Mouse (Mus musculus) hindbrain, embryonic 13.5 days (tissue): ENCODE data around the gene Tmem74b. TPM values are rescaled to one million over a fixed set of nuclear protein-coding genes. Genes with fewer than 3 reads are reported as not detected.
A peak's percentile ranks its signal among the peaks of the same experiment; 100 is the strongest.

Experiments
- ATAC-seq: fragments of 200-750 bp; cut with Nextera tagmentation; 2 replicates; pipeline ENCODE4 v1.8.0; 2017; ENCODE audit warnings: moderate TSS enrichment; ENCODE audit not compliant: low FRiP score
- H3K27ac ChIP-seq: fragments of 300-500 bp; sonication (generic); 2 replicates; pipeline ENCODE4 v1.5.1; 2015; ENCODE audit warnings: inconsistent platforms, mild to moderate bottlenecking, moderate library complexity
- H3K27me3 ChIP-seq: fragments of 300-500 bp; sonication (generic); 2 replicates; pipeline ENCODE4 v1.6.1; 2015; ENCODE audit warnings: mild to moderate bottlenecking, inconsistent platforms
- H3K36me3 ChIP-seq: fragments of 300-500 bp; sonication (generic); 2 replicates; pipeline ENCODE4 v1.6.1; 2015; ENCODE audit warnings: mild to moderate bottlenecking, inconsistent platforms
- H3K4me1 ChIP-seq: fragments of 300-500 bp; sonication (generic); replicated peaks from 2 replicates; pipeline ENCODE4 v1.6.1; 2015; ENCODE audit warnings: inconsistent platforms
- H3K4me2 ChIP-seq: fragments of 300-500 bp; sonication (generic); 2 replicates; pipeline ENCODE4 v1.6.1; 2015; ENCODE audit warnings: inconsistent platforms, mild to moderate bottlenecking, moderate library complexity
- H3K4me3 ChIP-seq: fragments of 300-500 bp; sonication (generic); 2 replicates; pipeline ENCODE4 v1.5.1; 2015; ENCODE audit warnings: mild to moderate bottlenecking, inconsistent platforms
- H3K9ac ChIP-seq: fragments of 300-500 bp; sonication (generic); 2 replicates; pipeline ENCODE4 v1.6.1; 2015; ENCODE audit warnings: mild to moderate bottlenecking, inconsistent platforms
- H3K9me3 ChIP-seq: fragments of 300-500 bp; sonication (generic); 2 replicates; pipeline ENCODE4 v1.6.1; 2016; ENCODE audit warnings: inconsistent platforms
- WGBS: fragments of 180-500 bp; shearing (Covaris S2); methylation state at CpG from one replicate; pipeline ENCODE4 v1.1.7; 2015; 5-methylcytosine and 5-hydroxymethylcytosine counted together
- polyA plus RNA-seq: library from polyadenylated mRNA; unstranded; fragments of >200 nt; fragmentation: Nextera tagmentation; extraction: Ambion mirVana; gene quantifications from 2 replicates; pipeline ENCODE4 v1.2.1, GENCODE M21; 2015

The Tmem74b gene
- polyA plus RNA-seq, 1 experiment from 2014 or later, result 22.1 TPM

- Histone ChIP-seq H3K4me1 (peaks cover 28% of the 10 kb centered on the region), H3K9me3 (no peaks in the 10 kb centered on the region), H3K9ac (no peak within 1 kb of the TSS), H3K4me3 (no peak within 1 kb of the TSS), H3K27me3 (peaks cover 15% of the 10 kb centered on the region; the same call in 1 of the 2 replicates), H3K27ac (no peak within 1 kb of the TSS), H3K4me2 (no peak within 1 kb of the TSS), H3K36me3 (no peaks in the 10 kb centered on the region)
- ATAC-seq, result no peak
Observed at GRCm38 (mm10) chr2:151743845-151744244, 42.0 kb downstream of the Tmem74b start, which contains the start of gene Psmf1. Gene Psmf1, minus strand, starts transcription at chr2:151744186.

- WGBS, result 28% methylated on average over 19 of the region's 19 CpGs
- no peaks in the 10 kb centered on the region for H3K9me3 ChIP-seq
- 0 out of 2 replicates have a peak overlapping the region, but pooled peaks have one; percentile 39 for H3K9ac ChIP-seq
- H3K27ac ChIP-seq, result peak overlapping the region; percentile 50
- peak; percentile 89 for ATAC-seq
- H3K27me3 ChIP-seq, result peaks cover 14% of the 10 kb centered on the region; the same call in 1 of the 2 replicates
- no peaks in the 10 kb centered on the region for H3K36me3 ChIP-seq
- H3K4me2 ChIP-seq, result peak overlapping the region; percentile 19
- H3K4me1 ChIP-seq, result peaks cover 6% of the 10 kb centered on the region
- H3K4me3 ChIP-seq, result no peak overlapping the region
Observed at GRCm38 (mm10) chr2:151747847-151748705, 46.3 kb downstream of the Tmem74b start.

GRCm38 (mm10) chr2:151751330-151751729 is 49.5 kb downstream of the Tmem74b start:
- Histone ChIP-seq H3K4me1 (peaks cover 6% of the 10 kb centered on the region), H3K27me3 (peaks cover 4% of the 10 kb centered on the region; the same call in 1 of the 2 replicates), H3K27ac (no peak overlapping the region), H3K9ac (no peak overlapping the region), H3K9me3 (no peaks in the 10 kb centered on the region), H3K36me3 (no peaks in the 10 kb centered on the region), H3K4me3 (no peak overlapping the region), H3K4me2 (no peak overlapping the region)
- WGBS, result 73% methylated on average over 5 of the region's 5 CpGs
- no peak for ATAC-seq

DNA sequence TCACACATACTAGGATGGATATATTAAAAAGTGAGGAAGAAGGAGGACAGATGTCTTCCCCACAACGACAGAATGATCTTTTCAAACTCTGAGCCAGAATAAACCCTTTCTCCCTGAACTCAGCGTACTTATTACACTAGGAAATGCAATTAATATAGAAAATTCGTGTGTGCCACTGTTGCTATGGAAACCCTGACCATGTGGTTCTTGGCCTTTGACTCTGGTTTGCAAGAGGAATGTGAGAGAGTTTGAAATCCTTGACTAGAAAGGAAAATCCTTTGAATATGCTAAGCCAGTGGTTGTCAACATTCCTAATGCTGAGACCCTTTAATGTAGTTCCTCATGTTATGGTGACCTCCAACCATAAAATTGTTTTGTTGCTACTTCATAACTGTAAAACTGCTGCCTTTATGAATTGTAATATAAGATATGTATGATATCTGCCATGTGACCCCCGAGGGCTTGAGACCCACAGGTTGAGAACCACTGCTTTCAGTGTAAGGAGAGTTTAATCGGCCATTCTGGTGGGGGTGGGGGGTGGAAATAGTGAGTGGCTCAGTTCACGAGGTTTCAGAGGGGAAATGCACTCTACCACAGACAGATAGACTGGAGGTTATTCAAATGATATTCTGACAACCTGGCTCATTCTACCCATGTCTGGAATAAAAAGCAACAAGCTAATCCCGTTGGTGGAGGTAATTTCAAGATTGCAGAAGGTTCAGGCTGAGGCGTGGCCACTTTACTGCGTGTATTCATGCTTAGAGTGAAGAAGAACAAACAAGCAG is 54.7 kb downstream of the Tmem74b start:
- Histone ChIP-seq H3K9ac (no peak overlapping the region), H3K4me1 (no peaks in the 10 kb centered on the region), H3K27me3 (no peaks in the 10 kb centered on the region), H3K4me3 (no peak overlapping the region), H3K4me2 (no peak overlapping the region), H3K9me3 (no peaks in the 10 kb centered on the region), H3K36me3 (no peaks in the 10 kb centered on the region), H3K27ac (no peak overlapping the region)
- ATAC-seq, result no peak
- 65% methylated on average over 9 of the region's 9 CpGs for WGBS

- Histone ChIP-seq H3K4me1 (no peaks in the 10 kb centered on the region), H3K9ac (no peak overlapping the region), H3K4me2 (no peak overlapping the region), H3K27me3 (no peaks in the 10 kb centered on the region), H3K4me3 (no peak overlapping the region), H3K27ac (no peak overlapping the region), H3K36me3 (no peaks in the 10 kb centered on the region), H3K9me3 (no peaks in the 10 kb centered on the region)
- WGBS, result 72% methylated on average over 5 of the region's 5 CpGs
- no peak for ATAC-seq
Observed at GRCm38 (mm10) chr2:151757451-151757850, 55.6 kb downstream of the Tmem74b start.

- no peak overlapping the region for H3K4me3 ChIP-seq
- H3K27ac ChIP-seq, result no peak overlapping the region
- no peaks in the 10 kb centered on the region for H3K9me3 ChIP-seq
- no peak overlapping the region for H3K9ac ChIP-seq
- no peak overlapping the region for H3K4me2 ChIP-seq
- ATAC-seq, result no peak
- 64% methylated on average over 1 of the region's 1 CpGs for WGBS
- H3K27me3 ChIP-seq, result no peaks in the 10 kb centered on the region
- H3K4me1 ChIP-seq, result no peaks in the 10 kb centered on the region
- no peaks in the 10 kb centered on the region for H3K36me3 ChIP-seq
Observed at GRCm38 (mm10) chr2:151758806-151759353, 57.1 kb downstream of the Tmem74b start.

Other genes starting within 250 kb of the Tmem74b start
- not detected in 2 replicates for gene 4921509C19Rik, start 225.9 kb upstream of the Tmem74b start, polyA plus RNA-seq
- 276 and 291 TPM in 2 replicates for gene Nsfl1c, start 207.8 kb upstream of the Tmem74b start, polyA plus RNA-seq
- gene Fkbp1a, start 159.5 kb upstream of the Tmem74b start, polyA plus RNA-seq, result 587 and 616 TPM in 2 replicates
- gene Sdcbp2, start 129.4 kb upstream of the Tmem74b start, polyA plus RNA-seq, result 0.54 and 0.90 TPM in 2 replicates
- 14.1 and 16.6 TPM in 2 replicates for gene Snph, start 69.4 kb upstream of the Tmem74b start, polyA plus RNA-seq
- 0.19 TPM in 1 of 2 replicates, not detected in the other for gene Rad21l, start 33.5 kb upstream of the Tmem74b start, polyA plus RNA-seq
- 57.7 and 60.8 TPM in 2 replicates for gene Psmf1, start 42.2 kb downstream of the Tmem74b start, polyA plus RNA-seq
- gene Rspo4, start 140.9 kb downstream of the Tmem74b start, polyA plus RNA-seq, result 0.39 and 0.47 TPM in 2 replicates
- 0.35 and 0.64 TPM in 2 replicates for gene Angpt4, start 209.2 kb downstream of the Tmem74b start, polyA plus RNA-seq